Mouse (Mus musculus) left cerebral cortex, postnatal 10 days (tissue): ENCODE results near the gene Catsper2. TPM values are rescaled to one million over a fixed set of nuclear protein-coding genes. Genes with fewer than 3 reads are reported as not detected.

Source experiments
- DNase-seq, 2 experiments: peaks; one replicate each; pipeline ENCODE4 v3.0.0; 2021 to 2022; ENCODE audit warnings: low spot score in 2 of 2, mixed read lengths in 1 of 2; ENCODE audit errors: extremely low spot score in 1 of 2
- intact Hi-C: fragments of 180-260 bp; cut with DNase I; formaldehyde crosslinking; loops from one replicate; pipeline ENCODE4 v1.15.1; 2025
- total RNA-seq, 2 experiments: library from RNA; stranded (reverse); gene quantifications; 2 replicates each; pipeline ENCODE4 v1.2.3; 2021

The Catsper2 gene
- total RNA-seq: 1 to 10 TPM; 4.5 to 4.8 TPM

- intact Hi-C loops: no loop called here
- peak; percentile 93 to 99 for DNase-seq
Measured at GRCm38 (mm10) chr2:121413387-121414042, at the start of gene Catsper2, which contains the start of gene Pdia3. Gene Catsper2 (minus strand): TSS chr2:121413792. Gene Pdia3 (plus strand): TSS chr2:121413775.

- no peak for DNase-seq
- intact Hi-C loops: no loop called here
Measured at GRCm38 (mm10) chr2:121460071-121460470, 46.5 kb upstream of the Catsper2 start.

- intact Hi-C loops: no loop called here
- peak; percentile 84 to 90 for DNase-seq
Measured at GRCm38 (mm10) chr2:121456692-121457642, 43.4 kb upstream of the Catsper2 start, which contains the start of gene Serinc4. Gene Serinc4 (minus strand): TSS chr2:121456781.

- intact Hi-C loops: no loop called here
- no peak for DNase-seq
Measured at GRCm38 (mm10) chr2:121455534-121455933, 41.9 kb upstream of the Catsper2 start.

GRCm38 (mm10) chr2:121453917-121454316 lies 40.3 kb upstream of the Catsper2 start:
- intact Hi-C loops: no loop called here
- no peak for DNase-seq

DNA sequence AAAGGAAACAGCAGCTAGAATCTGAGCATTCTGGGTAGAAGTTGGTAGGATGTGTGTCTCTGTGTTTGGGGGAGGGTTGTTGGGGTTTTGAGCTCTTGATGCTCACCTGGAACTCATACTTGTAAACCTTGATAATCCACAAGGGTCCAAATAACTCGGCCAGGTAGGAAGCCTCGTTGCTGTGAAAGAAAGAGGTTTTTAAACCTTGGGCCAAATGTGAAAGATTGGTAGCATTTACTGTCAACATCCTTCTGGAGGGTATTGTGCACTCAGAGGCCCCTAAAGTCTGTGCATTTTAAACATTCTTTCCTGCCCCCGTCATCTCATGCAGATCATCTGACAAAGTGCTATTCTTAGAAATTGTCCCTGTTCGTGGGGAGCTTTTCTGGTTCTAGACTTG lies 39.4 kb upstream of the Catsper2 start, which contains the start of gene Hypk:
Gene Hypk (plus strand): TSS at position 301 of the 400 bp plus-strand sequence.
- intact Hi-C loops: no loop called here
- DNase-seq: no peak

GRCm38 (mm10) chr2:121452361-121452760 lies 38.8 kb upstream of the Catsper2 start:
- intact Hi-C loops: no loop called here
- DNase-seq: no peak

DNA sequence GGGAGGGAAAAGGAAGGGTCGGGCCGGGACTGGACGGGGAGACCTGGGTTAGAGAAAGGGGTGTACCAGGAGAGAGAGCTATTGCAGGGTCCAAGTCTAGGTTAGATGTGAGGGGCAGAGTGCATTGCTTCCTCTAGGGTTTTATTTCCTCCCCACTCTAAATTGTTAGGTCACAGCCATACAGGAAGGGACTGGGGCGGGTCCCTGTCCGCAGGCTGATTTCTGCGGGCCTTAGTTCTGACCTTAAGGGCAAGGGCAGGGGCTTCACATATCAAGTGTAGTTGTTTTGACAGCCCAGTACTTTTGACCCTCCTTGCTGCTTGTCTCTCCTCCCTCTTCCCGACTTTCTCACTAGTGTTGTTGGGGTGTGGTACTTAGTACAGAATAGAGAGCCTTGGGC lies 36.5 kb upstream of the Catsper2 start:
- no peak for DNase-seq
- intact Hi-C loops: no loop called here

- intact Hi-C loops: no loop called here
- no peak for DNase-seq
Measured at GRCm38 (mm10) chr2:121449545-121450011, 36.0 kb upstream of the Catsper2 start.

DNA sequence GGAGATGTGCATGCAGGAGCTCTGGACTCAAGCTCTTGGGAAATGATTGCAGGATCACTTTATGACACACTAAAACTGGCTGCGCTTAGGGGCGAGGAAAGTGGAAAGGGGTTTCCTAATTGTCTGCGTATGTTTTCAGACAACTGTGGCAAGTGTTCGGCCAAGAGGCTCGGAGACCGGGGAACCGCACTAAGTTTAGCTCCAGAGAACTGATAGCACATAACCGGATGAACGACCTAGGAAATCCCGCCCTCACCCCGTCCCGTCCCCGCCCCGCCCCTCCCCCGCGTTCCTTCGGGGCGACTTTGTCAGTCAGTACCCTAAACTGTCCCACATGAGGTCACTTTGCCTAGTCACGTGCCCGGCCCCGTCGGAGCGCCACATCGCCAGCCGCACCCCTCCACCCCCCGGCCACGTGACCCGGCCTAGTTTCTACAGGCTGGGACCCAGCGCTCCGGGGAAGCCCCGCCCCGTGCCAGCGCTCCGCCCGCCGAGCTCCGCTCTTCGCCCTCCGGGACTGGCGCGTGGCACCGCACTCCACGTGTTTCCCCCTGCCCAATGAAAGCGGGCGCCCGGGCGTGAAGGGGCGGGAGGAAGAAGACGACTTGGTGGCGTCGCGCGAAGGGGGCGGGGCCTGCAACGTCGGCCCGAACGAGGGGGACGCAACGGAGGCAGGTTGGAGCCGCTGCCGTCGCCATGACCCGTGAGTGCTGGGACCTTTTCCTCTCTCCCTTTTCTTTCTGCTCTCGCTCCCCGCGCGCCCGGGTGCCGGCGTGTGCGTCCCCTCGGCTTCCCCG lies 35.3 kb upstream of the Catsper2 start, which contains the start of gene Serf2:
Gene Serf2 (plus strand): TSS at position 457 of the 797 bp plus-strand sequence.
- intact Hi-C loops: no loop called here
- DNase-seq: peak; percentile 98 to 100

- peak in 1 of 2 experiments; percentile 49 for DNase-seq
- intact Hi-C loops: no loop called here
Measured at GRCm38 (mm10) chr2:121448136-121448535, 34.5 kb upstream of the Catsper2 start.

DNA sequence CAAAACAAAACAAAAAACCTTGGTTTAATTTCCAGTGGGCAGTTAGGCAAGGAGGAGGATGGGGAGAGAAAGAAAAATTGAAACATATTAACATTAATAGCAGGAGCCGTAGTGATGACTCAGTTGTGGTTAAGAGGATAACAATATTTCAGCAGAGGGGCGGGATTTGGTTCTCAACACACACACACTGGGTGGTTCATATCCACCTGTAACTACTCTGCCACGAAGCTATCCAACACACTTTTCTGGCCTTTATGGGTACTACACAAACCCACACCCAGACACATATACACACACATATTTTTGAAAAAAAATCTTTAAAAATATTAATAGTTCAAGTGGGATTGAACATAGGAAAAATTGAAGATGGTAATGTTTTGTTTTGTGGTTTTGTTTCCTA lies 33.4 kb upstream of the Catsper2 start:
- intact Hi-C loops: no loop called here
- no peak for DNase-seq

GRCm38 (mm10) chr2:121446506-121446905 lies 32.9 kb upstream of the Catsper2 start:
- intact Hi-C loops: no loop called here
- no peak for DNase-seq

- intact Hi-C loops: no loop called here
Measured at GRCm38 (mm10) chr2:121445117-121445516, 31.5 kb upstream of the Catsper2 start.

DNA sequence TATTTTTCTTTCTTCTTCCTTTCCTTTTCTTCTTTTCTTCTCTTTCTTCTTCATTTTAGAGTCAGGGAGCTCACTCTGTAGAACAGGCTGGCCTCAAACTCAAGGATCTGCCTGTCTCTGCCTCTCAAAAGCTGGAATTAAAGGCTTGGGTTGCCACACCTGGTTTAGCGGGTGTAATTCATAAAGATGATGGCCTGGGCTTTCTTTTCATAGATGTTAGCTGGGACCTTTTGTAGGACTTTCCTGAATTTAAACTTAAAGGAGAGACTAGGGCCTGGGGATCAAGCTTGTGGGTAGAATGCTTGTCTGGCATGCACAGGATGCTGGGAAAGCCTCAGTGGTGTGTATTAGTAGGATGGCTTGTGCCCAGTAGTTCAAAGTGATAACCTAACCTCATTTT lies 30.6 kb upstream of the Catsper2 start, which contains the start of gene Ell3:
Gene Ell3 (minus strand): TSS at position 101 of the 400 bp plus-strand sequence.
- DNase-seq: no peak
- intact Hi-C loops: no loop called here

More at GRCm38 (mm10) chr2:121445117-121445516, 31.5 kb upstream of the Catsper2 start:
- no peak for DNase-seq

- intact Hi-C loops: no loop called here
- DNase-seq: peak in 1 of 2 experiments; percentile 28
Measured at GRCm38 (mm10) chr2:121443068-121443349, 29.4 kb upstream of the Catsper2 start.

DNA sequence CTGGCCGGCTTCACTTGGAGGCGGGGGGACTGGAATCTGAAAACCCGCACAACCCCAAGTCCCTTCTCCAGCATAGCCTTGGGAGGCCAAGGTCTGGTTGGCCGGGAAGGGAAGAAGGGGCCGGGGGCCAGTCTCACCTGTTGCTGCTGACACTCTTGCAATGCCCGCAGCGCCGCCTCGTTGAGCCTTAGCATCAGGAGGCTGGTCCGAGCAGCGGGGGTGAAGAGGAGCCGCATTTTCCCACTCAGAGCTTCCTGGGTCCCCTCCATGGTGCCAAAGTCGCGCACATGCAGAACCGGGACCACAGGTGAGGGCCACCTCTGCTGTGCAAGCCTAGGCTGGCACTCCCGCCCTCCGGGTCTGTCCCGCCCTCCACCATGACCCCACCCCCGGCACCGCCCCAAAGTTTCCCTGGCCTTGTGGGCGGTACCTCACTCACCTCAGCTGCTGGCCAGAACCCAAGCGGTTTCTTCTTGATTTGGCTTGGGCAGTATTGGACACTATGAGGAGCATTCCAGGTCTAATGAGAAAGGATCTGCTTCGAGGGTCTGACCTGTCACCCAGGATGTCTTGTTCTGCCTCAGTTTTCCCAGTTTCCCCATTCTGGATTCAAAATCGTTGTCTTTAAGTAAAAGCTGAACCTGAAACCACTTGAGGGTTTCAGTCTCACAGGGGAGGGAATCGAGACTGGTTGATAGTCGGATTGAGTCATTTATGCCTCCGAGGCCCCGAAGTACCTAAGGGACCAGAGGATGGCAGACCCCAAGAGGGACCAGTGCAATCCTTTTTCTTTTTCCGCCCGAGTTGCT lies 28.9 kb upstream of the Catsper2 start:
- intact Hi-C loops: no loop called here
- DNase-seq: peak in 1 of 2 experiments; percentile 58

GRCm38 (mm10) chr2:121441800-121442199 lies 28.2 kb upstream of the Catsper2 start:
- intact Hi-C loops: no loop called here
- DNase-seq: no peak
